Mouse (Mus musculus): ENCODE results near the gene Fzr1.

GRCm38 (mm10) chr10:81354738-81355477 lies 23.4 kb downstream of the Fzr1 start:
- TF ChIP-seq CTCF (IDR thresholded peaks at IDR 0.05; ENCODE audit: low read depth, low read length) (no peak), POLR2A (IDR thresholded peaks at IDR 0.05; ENCODE audit: borderline replicate concordance, low read depth, low read length) (no peak)

All from bone marrow macrophage, adult 2 months (primary cell).